Mouse (Mus musculus): ENCODE measurements around the gene Notum.

DNA sequence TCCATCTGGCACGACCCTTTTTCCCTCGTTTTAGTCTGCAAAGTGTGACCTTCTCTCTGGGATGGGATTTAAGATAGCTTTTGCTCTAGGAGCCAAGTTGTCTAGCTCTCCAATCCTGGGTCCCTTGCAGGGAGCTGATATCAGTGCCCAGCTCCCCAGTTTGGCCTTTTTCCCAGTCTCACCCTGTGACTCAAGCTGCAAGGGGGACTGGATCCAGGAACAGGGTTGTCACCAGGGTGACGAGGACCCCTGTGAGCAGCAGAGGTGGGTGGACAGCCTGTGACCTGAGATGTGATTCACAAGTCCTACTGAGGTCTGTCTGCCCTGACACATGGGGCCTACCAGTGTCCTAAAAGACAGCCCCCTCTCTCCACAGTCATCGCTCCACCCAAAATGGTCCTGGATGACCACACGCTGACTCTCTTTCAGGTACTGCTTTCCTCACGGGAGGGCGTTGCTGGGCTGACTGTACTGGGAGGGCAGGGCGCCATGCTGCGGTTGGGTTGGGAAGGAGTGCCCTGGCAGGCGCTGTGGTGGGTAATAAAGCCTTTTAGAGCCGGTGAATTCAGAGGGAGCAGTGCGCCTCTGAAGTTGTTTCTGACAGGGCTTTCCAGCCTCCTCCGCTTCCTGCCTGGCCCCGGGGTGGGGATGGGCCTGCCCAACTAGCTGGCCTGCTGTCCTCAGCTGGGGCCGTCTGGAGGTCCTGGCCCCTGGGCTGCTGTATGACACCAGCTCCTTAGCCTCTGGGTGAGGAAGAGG lies 42.9 kb upstream of the Notum start:
- TF ChIP-seq CTCF (IDR thresholded peaks at IDR 0.05; ENCODE audit: insufficient read depth, low read depth, low read length) = no peak
- no peak for TF ChIP-seq POLR2A (IDR thresholded peaks at IDR 0.05; ENCODE audit: insufficient read depth, low read depth, low read length)
